ENCODE assay signal across 15 mouse cellular contexts in the genomic region with DNA sequence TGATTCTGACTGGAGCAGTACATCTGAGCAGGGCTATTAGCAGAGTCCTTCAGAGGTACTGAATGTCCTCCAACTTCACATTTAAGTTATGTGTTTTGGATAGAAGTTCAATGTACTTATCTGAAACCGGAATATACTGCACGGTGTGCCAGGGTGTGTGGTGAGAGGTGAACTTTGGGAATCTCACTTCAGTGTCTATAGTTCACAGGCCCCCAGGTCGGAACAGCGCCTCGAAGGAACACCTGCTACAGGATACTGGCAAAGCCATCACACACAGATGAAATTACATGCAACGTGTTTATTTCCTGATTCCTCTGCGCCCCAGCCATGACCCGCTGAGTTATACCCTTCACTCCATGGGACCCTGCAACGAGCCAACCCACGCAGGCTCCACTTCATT.
"Had no signal": no experiment of that assay in that cellular context is flagged by ENCODE, and none has a peak within 500 bp of the region (broad histone marks: within the 10 kb centered on the region; RNA-seq: fewer than 3 reads in every experiment).

No protein-coding gene starts in this region.

- H3K9ac ChIP-seq: kidney, embryonic 15.5 days; limb, embryonic 13.5 days; liver, embryonic 15.5 days; lung, embryonic 14.5 days; neural tube, embryonic 15.5 days had no signal

- H3K27ac ChIP-seq: kidney, embryonic 15.5 days; liver, embryonic 15.5 days; midbrain, embryonic 10.5 days; neural tube, embryonic 15.5 days had no signal

- H3K4me1 ChIP-seq: liver, embryonic 15.5 days; neural tube, embryonic 15.5 days had no signal

- H3K4me3 ChIP-seq: kidney, embryonic 15.5 days; limb, embryonic 13.5 days; liver, embryonic 15.5 days; midbrain, embryonic 10.5 days; myocyte; neural tube, embryonic 15.5 days had no signal

- H3K9me3 ChIP-seq: kidney, embryonic 15.5 days; limb, embryonic 13.5 days; liver, embryonic 15.5 days; midbrain, embryonic 10.5 days; neural tube, embryonic 15.5 days had no signal

- DNase-seq: kidney, postnatal 14 days; left cerebral cortex, postnatal 4 days; lung, embryonic 14.5 days; lung, postnatal 10 days; lung, postnatal 4 days; midbrain, embryonic 14.5 days; spleen, adult 18-20 months; thymus, adult 2 months; thymus, postnatal 25 days had no signal

- H3K27me3 ChIP-seq: limb, embryonic 13.5 days; liver, embryonic 15.5 days; neural tube, embryonic 15.5 days had no signal

- H3K4me2 ChIP-seq: kidney, embryonic 15.5 days; limb, embryonic 13.5 days; liver, embryonic 15.5 days; lung, embryonic 14.5 days; neural tube, embryonic 15.5 days had no signal

- H3K36me3 ChIP-seq: kidney, embryonic 15.5 days; liver, embryonic 15.5 days; midbrain, embryonic 10.5 days; neural tube, embryonic 15.5 days had no signal
